Mouse (Mus musculus): Measurements from ENCODE around the gene Cdh23. TPM values are rescaled to one million over a fixed set of nuclear protein-coding genes. Genes with fewer than 3 reads are reported as not detected.

Gene Cdh23
- polyA plus RNA-seq, 1 experiment from 2014 or later: 0.57 TPM

DNA sequence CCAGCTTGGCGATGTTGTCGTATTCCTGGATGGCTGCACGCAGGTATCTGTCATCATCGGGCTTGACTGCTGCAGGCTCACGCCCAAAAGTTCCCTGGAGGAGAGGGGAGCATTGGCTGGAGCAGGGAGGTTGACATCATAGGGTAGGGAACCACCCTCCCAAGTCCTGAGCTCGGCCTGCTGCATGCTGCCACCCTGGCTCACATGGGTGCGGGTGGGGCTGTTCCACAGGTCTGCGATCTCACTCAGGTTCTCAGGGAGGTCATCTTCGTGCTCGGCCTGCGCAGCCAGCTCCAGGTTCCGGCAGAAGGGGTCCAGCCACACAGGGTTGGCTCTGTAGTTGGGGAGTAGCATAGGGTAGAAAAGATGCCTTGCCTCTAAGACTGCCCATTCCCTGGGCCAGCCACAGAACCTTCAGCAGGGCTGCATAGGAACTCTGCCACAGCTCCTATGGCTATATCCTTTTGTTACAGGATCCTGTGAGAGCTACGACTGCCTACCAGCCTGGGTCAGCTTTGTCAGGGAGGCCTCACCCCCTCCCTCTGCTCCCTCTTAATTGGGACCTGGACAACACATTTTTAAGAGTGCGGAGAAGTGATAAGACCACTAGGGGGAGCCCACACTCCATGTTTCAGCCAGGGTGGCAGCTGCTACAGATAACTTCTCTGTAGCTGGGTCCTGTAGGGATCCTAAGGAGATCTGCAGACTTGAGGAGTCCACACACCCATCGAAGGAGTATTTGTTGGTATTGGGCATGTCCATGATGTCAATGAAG is 391.2 kb downstream of the Cdh23 start:
- H3K9ac ChIP-seq (ENCODE audit: low read depth, low read length): no peak overlapping the region
- no peak overlapping the region for H3K27ac ChIP-seq (ENCODE audit: low read depth, low read length)
- no peaks in the 10 kb centered on the region for H3K4me1 ChIP-seq (ENCODE audit: control insufficient read depth, insufficient read depth, low read length)
- H3K27me3 ChIP-seq (ENCODE audit: control insufficient read depth, insufficient read depth, low read length): no peaks in the 10 kb centered on the region
- no peak overlapping the region for H3K4me2 ChIP-seq (replicated peaks; ENCODE audit: low read depth, low read length)
- peak; percentile 44; the same call in 1 of the 2 replicates for ATAC-seq (ENCODE audit: low FRiP score, low TSS enrichment)
- H3K9me3 ChIP-seq (ENCODE audit: control insufficient read depth, low read length): no peaks in the 10 kb centered on the region
- 65% methylated on average over 15 of the region's 15 CpGs for WGBS
- no peak overlapping the region for H3K4me3 ChIP-seq (ENCODE audit: low read length)
- H3K36me3 ChIP-seq (ENCODE audit: control insufficient read depth, insufficient read depth, low read length): peaks cover 32% of the 10 kb centered on the region

DNA sequence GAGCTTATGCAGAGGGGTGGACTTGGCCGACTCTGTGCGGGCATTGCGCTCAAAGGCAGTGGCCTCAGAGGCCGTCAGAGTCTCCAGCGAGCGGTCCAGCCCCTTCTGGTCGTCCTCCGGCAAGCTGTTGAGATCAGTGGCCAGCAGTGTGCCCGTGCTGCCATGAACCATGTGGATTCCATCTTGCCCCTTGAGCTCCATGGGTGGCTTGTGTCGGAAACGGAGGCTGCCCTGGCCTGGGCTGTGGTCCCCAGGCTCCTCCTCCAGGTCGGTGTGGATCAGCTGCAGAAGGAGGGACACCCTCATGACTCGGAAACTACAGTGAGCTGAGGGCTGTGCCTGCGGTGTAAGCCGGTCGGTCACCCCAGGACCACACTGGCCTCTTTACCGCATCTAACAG is 392.9 kb downstream of the Cdh23 start:
- Histone ChIP-seq H3K4me1 (ENCODE audit: control insufficient read depth, insufficient read depth, low read length) (no peaks in the 10 kb centered on the region), H3K9ac (ENCODE audit: low read depth, low read length) (no peak overlapping the region), H3K9me3 (ENCODE audit: control insufficient read depth, low read length) (no peaks in the 10 kb centered on the region), H3K4me3 (ENCODE audit: low read length) (no peak overlapping the region), H3K36me3 (ENCODE audit: control insufficient read depth, insufficient read depth, low read length) (peaks cover 48% of the 10 kb centered on the region), H3K4me2 (replicated peaks; ENCODE audit: low read depth, low read length) (no peak overlapping the region), H3K27me3 (ENCODE audit: control insufficient read depth, insufficient read depth, low read length) (no peaks in the 10 kb centered on the region), H3K27ac (ENCODE audit: low read depth, low read length) (no peak overlapping the region)
- no peak for ATAC-seq (ENCODE audit: low FRiP score, low TSS enrichment)
- WGBS: 85% methylated on average over 17 of the region's 17 CpGs

DNA sequence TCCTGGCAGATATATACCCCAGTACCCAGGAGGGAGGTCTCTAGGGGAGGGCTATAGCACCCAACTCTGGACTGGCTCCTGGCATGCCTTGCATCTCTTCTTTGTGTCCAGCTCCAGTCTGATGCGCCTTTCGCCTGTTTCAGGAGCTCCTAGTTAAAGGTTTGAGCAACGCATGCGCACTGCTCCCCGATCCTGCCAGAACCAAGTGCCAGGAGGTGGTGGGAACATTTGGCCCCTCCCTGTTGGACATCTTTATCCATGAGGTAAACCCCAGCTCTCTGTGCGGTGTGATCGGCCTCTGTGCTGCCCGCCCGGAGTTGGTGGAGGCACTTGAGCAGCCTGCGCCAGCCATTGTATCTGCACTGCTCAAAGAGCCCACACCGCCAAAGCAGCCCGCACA is 396.7 kb downstream of the Cdh23 start:
- ATAC-seq (ENCODE audit: low FRiP score, low TSS enrichment): no peak
- Histone ChIP-seq H3K9me3 (ENCODE audit: control insufficient read depth, low read length) (no peaks in the 10 kb centered on the region), H3K36me3 (ENCODE audit: control insufficient read depth, insufficient read depth, low read length) (peaks cover 76% of the 10 kb centered on the region), H3K4me2 (replicated peaks; ENCODE audit: low read depth, low read length) (no peak overlapping the region), H3K27ac (ENCODE audit: low read depth, low read length) (no peak overlapping the region), H3K4me1 (ENCODE audit: control insufficient read depth, insufficient read depth, low read length) (no peaks in the 10 kb centered on the region), H3K27me3 (ENCODE audit: control insufficient read depth, insufficient read depth, low read length) (no peaks in the 10 kb centered on the region), H3K9ac (ENCODE audit: low read depth, low read length) (no peak overlapping the region), H3K4me3 (ENCODE audit: low read length) (no peak overlapping the region)
- 97% methylated on average over 12 of the region's 12 CpGs for WGBS

DNA sequence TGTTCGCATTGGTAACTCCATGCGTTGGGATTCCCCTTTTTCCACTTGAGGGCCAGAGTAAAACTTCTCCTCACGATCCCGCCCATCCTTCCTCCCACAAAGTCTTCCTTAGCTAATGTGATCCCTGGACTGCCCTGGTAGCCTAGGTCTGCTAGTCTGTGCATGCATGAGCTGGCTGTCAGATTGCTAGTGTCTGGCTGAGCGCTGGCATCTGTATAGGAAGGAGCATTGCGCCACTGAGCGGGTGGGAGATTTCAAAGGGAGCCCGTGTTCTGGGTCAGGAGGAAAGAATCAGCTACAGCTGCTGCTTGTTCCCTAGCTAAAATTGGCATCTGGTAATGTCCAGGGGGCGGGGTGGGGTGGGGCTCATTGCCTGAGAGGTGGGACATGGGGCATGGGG is 400.3 kb downstream of the Cdh23 start:
- Histone ChIP-seq H3K27ac (ENCODE audit: low read depth, low read length) (no peak overlapping the region), H3K9me3 (ENCODE audit: control insufficient read depth, low read length) (no peaks in the 10 kb centered on the region), H3K36me3 (ENCODE audit: control insufficient read depth, insufficient read depth, low read length) (peaks cover 79% of the 10 kb centered on the region), H3K27me3 (ENCODE audit: control insufficient read depth, insufficient read depth, low read length) (no peaks in the 10 kb centered on the region), H3K4me3 (ENCODE audit: low read length) (no peak overlapping the region), H3K4me2 (replicated peaks; ENCODE audit: low read depth, low read length) (no peak overlapping the region), H3K9ac (ENCODE audit: low read depth, low read length) (no peak overlapping the region), H3K4me1 (ENCODE audit: control insufficient read depth, insufficient read depth, low read length) (peaks cover under 1% of the 10 kb centered on the region; the same call in 1 of the 2 replicates)
- ATAC-seq (ENCODE audit: low FRiP score, low TSS enrichment): no peak
- WGBS: 85% methylated on average over 9 of the region's 9 CpGs

DNA sequence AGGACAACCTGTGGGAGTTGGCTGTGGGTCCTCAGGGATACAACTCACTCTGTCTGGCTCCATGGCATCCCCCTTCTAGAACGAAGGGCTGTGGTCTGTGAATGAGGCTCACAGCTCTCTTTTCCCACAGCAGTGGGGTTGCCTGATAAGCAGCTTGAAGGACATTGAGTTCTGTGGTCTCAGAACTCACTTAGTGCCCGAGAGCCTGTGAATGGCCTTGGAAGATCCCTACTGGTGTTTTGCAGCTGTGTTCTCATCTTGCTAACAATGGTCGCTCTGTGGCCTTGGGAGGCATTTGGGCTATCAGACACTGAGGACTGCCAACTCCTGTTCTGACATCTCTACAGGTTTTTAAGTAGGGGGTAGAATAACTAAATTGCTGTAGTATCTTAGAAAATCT is 400.9 kb downstream of the Cdh23 start:
- Histone ChIP-seq H3K9ac (ENCODE audit: low read depth, low read length) (no peak overlapping the region), H3K27ac (ENCODE audit: low read depth, low read length) (no peak overlapping the region), H3K4me2 (replicated peaks; ENCODE audit: low read depth, low read length) (no peak overlapping the region), H3K4me1 (ENCODE audit: control insufficient read depth, insufficient read depth, low read length) (peaks cover 7% of the 10 kb centered on the region), H3K27me3 (ENCODE audit: control insufficient read depth, insufficient read depth, low read length) (no peaks in the 10 kb centered on the region), H3K4me3 (ENCODE audit: low read length) (no peak overlapping the region), H3K36me3 (ENCODE audit: control insufficient read depth, insufficient read depth, low read length) (peaks cover 72% of the 10 kb centered on the region), H3K9me3 (ENCODE audit: control insufficient read depth, low read length) (no peaks in the 10 kb centered on the region)
- no peak for ATAC-seq (ENCODE audit: low FRiP score, low TSS enrichment)
- WGBS: 93% methylated on average over 3 of the region's 3 CpGs

DNA sequence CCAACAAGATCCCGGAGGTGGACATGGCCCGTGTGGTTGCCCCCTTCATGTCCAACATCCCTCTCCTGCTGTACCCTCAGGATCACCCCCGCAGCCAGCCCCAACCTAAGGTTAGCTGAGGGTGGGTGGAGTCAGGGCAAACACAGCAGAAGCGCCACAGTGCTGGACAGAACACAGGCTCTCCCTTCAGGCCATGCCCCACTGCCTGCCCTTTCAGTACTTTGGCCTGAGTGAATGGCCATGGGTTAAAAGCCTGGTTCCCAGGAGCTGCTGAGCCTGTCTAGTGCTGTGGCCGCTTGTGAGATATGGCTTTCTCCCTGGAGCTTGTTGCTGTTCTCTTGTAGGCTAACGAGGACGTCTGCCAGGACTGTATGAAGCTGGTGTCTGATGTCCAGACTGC is 401.7 kb downstream of the Cdh23 start:
- Histone ChIP-seq H3K27me3 (ENCODE audit: control insufficient read depth, insufficient read depth, low read length) (no peaks in the 10 kb centered on the region), H3K4me3 (ENCODE audit: low read length) (no peak overlapping the region), H3K27ac (ENCODE audit: low read depth, low read length) (no peak overlapping the region), H3K4me2 (replicated peaks; ENCODE audit: low read depth, low read length) (no peak overlapping the region), H3K9ac (ENCODE audit: low read depth, low read length) (no peak overlapping the region), H3K4me1 (ENCODE audit: control insufficient read depth, insufficient read depth, low read length) (peaks cover 14% of the 10 kb centered on the region), H3K9me3 (ENCODE audit: control insufficient read depth, low read length) (no peaks in the 10 kb centered on the region), H3K36me3 (ENCODE audit: control insufficient read depth, insufficient read depth, low read length) (peaks cover 65% of the 10 kb centered on the region)
- no peak for ATAC-seq (ENCODE audit: low FRiP score, low TSS enrichment)
- 88% methylated on average over 7 of the region's 7 CpGs for WGBS

DNA sequence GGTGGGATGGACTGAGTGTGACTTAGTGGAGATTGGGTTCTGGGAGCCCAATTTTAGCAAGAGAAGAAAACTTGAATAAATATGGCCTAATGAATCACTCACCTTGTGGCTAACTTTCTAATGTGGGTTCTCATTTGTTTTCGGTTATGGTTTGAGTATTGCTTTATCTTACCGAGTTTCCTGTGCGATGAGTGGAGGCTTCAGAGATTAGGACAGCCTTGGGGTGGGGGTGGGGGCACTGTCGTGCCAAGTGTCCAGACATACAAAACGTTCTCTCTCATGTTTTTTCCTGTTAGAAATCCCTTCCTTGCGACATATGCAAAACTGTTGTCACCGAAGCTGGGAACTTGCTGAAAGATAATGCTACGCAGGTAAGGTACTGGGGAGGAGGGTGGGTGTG is 404.1 kb downstream of the Cdh23 start:
- Histone ChIP-seq H3K4me2 (replicated peaks; ENCODE audit: low read depth, low read length) (no peak overlapping the region), H3K4me3 (ENCODE audit: low read length) (no peak overlapping the region), H3K27me3 (ENCODE audit: control insufficient read depth, insufficient read depth, low read length) (no peaks in the 10 kb centered on the region), H3K36me3 (ENCODE audit: control insufficient read depth, insufficient read depth, low read length) (peaks cover 43% of the 10 kb centered on the region), H3K9me3 (ENCODE audit: control insufficient read depth, low read length) (no peaks in the 10 kb centered on the region), H3K4me1 (ENCODE audit: control insufficient read depth, insufficient read depth, low read length) (peaks cover 18% of the 10 kb centered on the region), H3K9ac (ENCODE audit: low read depth, low read length) (no peak overlapping the region), H3K27ac (ENCODE audit: low read depth, low read length) (no peak overlapping the region)
- ATAC-seq (ENCODE audit: low FRiP score, low TSS enrichment): no peak
- 91% methylated on average over 8 of the region's 8 CpGs for WGBS

DNA sequence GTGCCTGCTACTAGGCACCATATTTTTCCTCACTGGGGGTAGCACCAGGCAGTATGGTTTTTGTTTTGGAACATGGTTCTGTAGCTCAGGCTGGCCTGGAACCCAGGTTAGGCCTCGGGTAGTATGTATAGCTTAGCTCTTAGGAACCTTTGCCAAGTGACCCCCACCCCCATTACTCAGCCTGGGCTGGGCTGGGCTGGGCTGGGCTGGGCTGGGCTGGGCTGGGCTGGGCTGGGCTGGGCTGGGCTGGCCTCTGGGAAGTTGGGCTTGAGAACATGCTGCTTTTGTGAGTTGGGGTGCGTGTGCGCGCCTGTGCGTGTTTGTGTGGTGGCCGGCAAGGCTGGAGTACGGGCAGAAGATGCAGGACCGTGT is 405.6 kb downstream of the Cdh23 start:
- Histone ChIP-seq H3K9ac (ENCODE audit: low read depth, low read length) (no peak overlapping the region), H3K36me3 (ENCODE audit: control insufficient read depth, insufficient read depth, low read length) (peaks cover 36% of the 10 kb centered on the region), H3K27me3 (ENCODE audit: control insufficient read depth, insufficient read depth, low read length) (no peaks in the 10 kb centered on the region), H3K4me1 (ENCODE audit: control insufficient read depth, insufficient read depth, low read length) (peaks cover 18% of the 10 kb centered on the region), H3K4me2 (replicated peaks; ENCODE audit: low read depth, low read length) (no peak overlapping the region), H3K4me3 (ENCODE audit: low read length) (no peak overlapping the region), H3K27ac (ENCODE audit: low read depth, low read length) (no peak overlapping the region), H3K9me3 (ENCODE audit: control insufficient read depth, low read length) (no peaks in the 10 kb centered on the region)
- WGBS: 85% methylated on average over 8 of the region's 8 CpGs
- peak; percentile 47; the same call in 1 of the 2 replicates for ATAC-seq (ENCODE audit: low FRiP score, low TSS enrichment)

DNA sequence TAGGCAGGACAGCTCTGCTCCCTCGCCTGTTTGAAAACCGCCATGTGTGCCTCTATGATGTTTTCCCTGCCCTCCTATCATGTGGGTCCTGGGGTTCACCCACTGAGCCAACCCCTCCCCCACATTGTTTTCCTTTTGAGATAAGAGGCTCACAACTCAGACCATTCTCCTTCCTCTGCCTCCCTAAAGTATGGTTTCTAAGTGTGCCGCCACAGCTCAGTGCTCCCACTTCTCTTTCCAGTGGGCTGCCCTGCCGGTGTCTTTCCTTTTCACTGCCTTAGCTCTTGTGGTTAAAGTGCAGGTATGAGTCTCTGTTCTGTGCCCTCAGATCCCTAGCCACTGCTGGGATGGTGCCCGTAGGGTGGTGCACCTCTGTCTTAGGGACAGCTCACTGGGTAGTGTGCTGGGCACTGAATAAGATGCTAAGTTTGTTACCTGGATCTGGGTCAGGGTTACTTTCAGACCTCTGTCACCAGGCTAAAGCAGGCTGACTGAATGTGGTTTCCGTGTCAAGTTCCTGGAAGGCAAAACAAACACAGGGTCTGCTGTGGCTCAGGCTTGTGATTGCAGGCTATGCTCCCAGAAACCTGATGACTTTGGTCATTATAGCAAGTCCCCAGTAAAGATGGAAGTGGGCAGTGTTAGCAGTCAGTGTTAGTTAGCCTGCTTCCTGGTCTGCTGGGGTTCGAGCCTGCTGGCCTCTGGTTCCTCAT is 406.1 kb downstream of the Cdh23 start:
- no peak overlapping the region for H3K4me3 ChIP-seq (ENCODE audit: low read length)
- no peak for ATAC-seq (ENCODE audit: low FRiP score, low TSS enrichment)
- H3K27me3 ChIP-seq (ENCODE audit: control insufficient read depth, insufficient read depth, low read length): no peaks in the 10 kb centered on the region
- peak overlapping the region; percentile 4; the same call in 1 of the 2 replicates for H3K4me2 ChIP-seq (replicated peaks; ENCODE audit: low read depth, low read length)
- no peak overlapping the region for H3K9ac ChIP-seq (ENCODE audit: low read depth, low read length)
- H3K36me3 ChIP-seq (ENCODE audit: control insufficient read depth, insufficient read depth, low read length): peaks cover 30% of the 10 kb centered on the region
- no peak overlapping the region for H3K27ac ChIP-seq (ENCODE audit: low read depth, low read length)
- H3K4me1 ChIP-seq (ENCODE audit: control insufficient read depth, insufficient read depth, low read length): peaks cover 23% of the 10 kb centered on the region
- WGBS: 36% methylated on average over 7 of the region's 7 CpGs
- H3K9me3 ChIP-seq (ENCODE audit: control insufficient read depth, low read length): no peaks in the 10 kb centered on the region
